In genomic region chr13:44681051-44681450, GRCm38 (mm10) we compare ENCODE assay signal across 21 mouse cellular contexts. TPM values are rescaled to one million over a fixed set of nuclear protein-coding genes. Genes with fewer than 3 reads are reported as not detected.
DNase-seq lines count a peak whose midpoint lies in the region; ATAC-seq and TF ChIP-seq lines count a peak whose summit lies in the region.
"Had no signal": no experiment of that assay in that cellular context is flagged by ENCODE, and none has a peak within 500 bp of the region (broad histone marks: within the 10 kb centered on the region; RNA-seq: fewer than 3 reads in every experiment).

No protein-coding gene starts in this region.

- H3K4me2 ChIP-seq in forebrain, embryonic 14.5 days (ENCODE audit: low read length) = no peak overlapping the region
- H3K4me2 ChIP-seq in forebrain, postnatal 0 days (ENCODE audit: low read depth) = no peak overlapping the region
- H3K4me2 ChIP-seq: heart, embryonic 11.5 days; liver, embryonic 11.5 days had no signal

- H3K27ac ChIP-seq in forebrain, embryonic 14.5 days (ENCODE audit: low read depth, low read length) = no peak overlapping the region
- no peak overlapping the region for H3K27ac ChIP-seq in forebrain, postnatal 0 days (ENCODE audit: low read depth, low read length)
- peak overlapping the region; percentile 37 for H3K27ac ChIP-seq in ES-Bruce4 (ENCODE audit: insufficient read depth, low read length)
- peak overlapping the region; percentile 63 for H3K27ac ChIP-seq in limb, embryonic 10.5 days

- TF ChIP-seq CTCF in forebrain, postnatal 0 days (IDR thresholded peaks at IDR 0.05; ENCODE audit: low read depth) = no peak
- TF ChIP-seq CTCF in ES-Bruce4 (IDR thresholded peaks at IDR 0.05; ENCODE audit: low read depth, low read length) = no peak

- H3K36me3 ChIP-seq in forebrain, embryonic 14.5 days (ENCODE audit: control insufficient read depth, insufficient read depth, low read length) = no peaks in the 10 kb centered on the region
- H3K36me3 ChIP-seq in forebrain, postnatal 0 days (ENCODE audit: insufficient read depth) = no peaks in the 10 kb centered on the region
- H3K36me3 ChIP-seq in ES-Bruce4 (ENCODE audit: control insufficient read depth, insufficient read depth, low read length, poor library complexity, severe bottlenecking) = no peaks in the 10 kb centered on the region
- H3K36me3 ChIP-seq in limb, embryonic 10.5 days = no peaks in the 10 kb centered on the region

- peak; percentile 24 for DNase-seq in forebrain, embryonic 14.5 days (ENCODE audit: low spot score)
- DNase-seq in forebrain, postnatal 0 days = no peak
- DNase-seq in embryo, embryonic 11 days = peak; percentile 53
- peak; percentile 40 for DNase-seq in limb, embryonic 10.5 days (ENCODE audit: low spot score)
- DNase-seq in spleen, postnatal 10 days (ENCODE audit: low spot score in 2 of 2) = no peak
- DNase-seq: adrenal gland, adult 8-10 months; cerebellum, adult 11-12 months; cerebellum, postnatal 36 days; gastrocnemius, postnatal 25 days; heart, postnatal 10 days; kidney, adult 8-10 months; kidney, postnatal 36 days; lung, adult 18-20 months; lung, postnatal 14 days; right cerebral cortex, postnatal 25 days; thymus, adult 2 months had no signal

- H3K27me3 ChIP-seq in forebrain, embryonic 14.5 days (replicated peaks; ENCODE audit: control insufficient read depth, insufficient read depth, low read length) = no peaks in the 10 kb centered on the region
- H3K27me3 ChIP-seq in forebrain, postnatal 0 days (ENCODE audit: insufficient read depth, low read length) = no peaks in the 10 kb centered on the region
- no peaks in the 10 kb centered on the region for H3K27me3 ChIP-seq in ES-Bruce4 (ENCODE audit: control insufficient read depth, insufficient read depth, low read length, poor library complexity, severe bottlenecking)
- no peaks in the 10 kb centered on the region for H3K27me3 ChIP-seq in limb, embryonic 10.5 days (ENCODE audit: low read depth, poor library complexity, severe bottlenecking)

- no peaks in the 10 kb centered on the region for H3K9me3 ChIP-seq in forebrain, embryonic 14.5 days (replicated peaks; ENCODE audit: control insufficient read depth, low read length)
- H3K9me3 ChIP-seq in forebrain, postnatal 0 days (ENCODE audit: low read length) = no peaks in the 10 kb centered on the region
- H3K9me3 ChIP-seq in ES-Bruce4 (replicated peaks; ENCODE audit: control insufficient read depth, insufficient read depth, low read length, poor library complexity, severe bottlenecking) = no peaks in the 10 kb centered on the region
- no peaks in the 10 kb centered on the region for H3K9me3 ChIP-seq in limb, embryonic 10.5 days (replicated peaks)

- no peak for TF ChIP-seq EP300 in ES-Bruce4 (IDR thresholded peaks at IDR 0.05; ENCODE audit: insufficient read depth, low read depth, low read length)

- H3K4me1 ChIP-seq in forebrain, embryonic 14.5 days (ENCODE audit: control insufficient read depth, insufficient read depth, low read length) = no peaks in the 10 kb centered on the region
- no peaks in the 10 kb centered on the region for H3K4me1 ChIP-seq in forebrain, postnatal 0 days (ENCODE audit: insufficient read depth)
- peaks cover 7% of the 10 kb centered on the region for H3K4me1 ChIP-seq in ES-Bruce4 (ENCODE audit: control insufficient read depth, insufficient read depth, low read length)
- peaks cover 21% of the 10 kb centered on the region for H3K4me1 ChIP-seq in limb, embryonic 10.5 days

- 87% methylated on average over 7 of the region's 7 CpGs for whole genome bisulfite sequencing in forebrain, embryonic 14.5 days
- 63% methylated on average over 7 of the region's 7 CpGs for WGBS in forebrain, postnatal 0 days
- WGBS in limb, embryonic 10.5 days = 62% methylated on average over 7 of the region's 7 CpGs

- no peak for TF ChIP-seq POLR2A in ES-Bruce4 (IDR thresholded peaks at IDR 0.05; ENCODE audit: insufficient read depth, low read length)

- no peak overlapping the region for H3K9ac ChIP-seq in forebrain, embryonic 14.5 days (ENCODE audit: low read length)
- no peak overlapping the region for H3K9ac ChIP-seq in forebrain, postnatal 0 days
- no peak overlapping the region for H3K9ac ChIP-seq in ES-Bruce4 (ENCODE audit: low read depth, poor library complexity, severe bottlenecking)

- no peak for ATAC-seq in forebrain, embryonic 14.5 days
- ATAC-seq in forebrain, postnatal 0 days = no peak
- no peak for ATAC-seq in megakaryocyte progenitor cell, adult 5-6 weeks (replicated peaks; ENCODE audit: poor library complexity)
- ATAC-seq in cerebellum, adult (ENCODE audit: insufficient number of reproducible peaks, low FRiP score, low TSS enrichment) = no peak

- no peak overlapping the region for H3K4me3 ChIP-seq in forebrain, embryonic 14.5 days (ENCODE audit: low read depth, low read length)
- H3K4me3 ChIP-seq in forebrain, postnatal 0 days (ENCODE audit: low read depth, low read length) = no peak overlapping the region
- H3K4me3 ChIP-seq in ES-Bruce4 (ENCODE audit: low read depth, low read length) = no peak overlapping the region
- no peak overlapping the region for H3K4me3 ChIP-seq in limb, embryonic 10.5 days

RNA-seq across cellular contexts. Expression of gene Jarid2, which starts 48.2 kb away (rescaled TPM):
- polyA plus RNA-seq in forebrain, embryonic 14.5 days (2014; fragmentation: Nextera tagmentation; extraction: Ambion mirVana) = 16.4 and 20.5 TPM in 2 replicates
- total RNA-seq in forebrain, postnatal 0 days (2014; rRNA removed) = 20.2 and 22.2 TPM in 2 replicates
- 8.9 and 16.5 TPM in 2 replicates for polyA plus RNA-seq in forebrain, postnatal 0 days (2015; fragmentation: Nextera tagmentation; extraction: Ambion mirVana)
- 143 and 150 TPM in 2 replicates for polyA plus RNA-seq in ES-Bruce4 (2011; ENCODE audit: insufficient read depth, insufficient read length, low read depth, missing spikeins)
- 48.4 and 56.6 TPM in 2 replicates for polyA plus RNA-seq in limb, embryonic 10.5 days (2016; fragmentation: Nextera tagmentation; extraction: Ambion mirVana)
- total RNA-seq in megakaryocyte progenitor cell, adult 5-6 weeks (2015) = 31.8 and 40.3 TPM in 2 replicates
- total RNA-seq in megakaryocyte progenitor cell, adult 5-6 weeks (2017) = 32.5 and 50.2 TPM in 2 replicates

Comparison
In these comparisons a context has a peak if more than half of its experiments do, and no peak if none do; other contexts are left out.
1. DNase-seq: peak in forebrain, embryonic 14.5 days (single experiment), embryo, embryonic 11 days (single experiment) and limb, embryonic 10.5 days (single experiment); none in forebrain, postnatal 0 days (single experiment) and spleen, postnatal 10 days (0 of 2).
2. H3K27ac ChIP-seq: peak in ES-Bruce4 (single experiment) and limb, embryonic 10.5 days (single experiment); none in forebrain, embryonic 14.5 days (single experiment) and forebrain, postnatal 0 days (single experiment).